Mouse (Mus musculus) heart, adult 2 months (tissue): ENCODE data around the gene Sec61b.

Experiments used
- CTCF ChIP-seq: fragments of 200-600 bp; IDR thresholded peaks from 2 replicates; pipeline ENCODE4 v1.8.1; 2022; ENCODE audit warnings: antibody characterized with exemption, mild to moderate bottlenecking, moderate library complexity
- EP300 ChIP-seq: fragments of 200-500 bp; IDR thresholded peaks from 2 replicates; pipeline ENCODE4 v1.6.1; 2011; ENCODE audit warnings: low read depth, low read length, control low read depth; ENCODE audit not compliant: insufficient read depth
- POLR2A ChIP-seq: fragments of 200-500 bp; IDR thresholded peaks from 2 replicates; pipeline ENCODE4 v1.6.1; 2011; ENCODE audit warnings: mild to moderate bottlenecking, low read depth, low read length, control low read depth; ENCODE audit not compliant: insufficient read depth

- TF ChIP-seq POLR2A, result no peak
- TF ChIP-seq CTCF, result no peak
- no peak for TF ChIP-seq EP300
Measured at GRCm38 (mm10) chr4:47520076-47520475, 45.6 kb downstream of the Sec61b start.
